ENCODE assay signal across 21 mouse cellular contexts in the genomic region with DNA sequence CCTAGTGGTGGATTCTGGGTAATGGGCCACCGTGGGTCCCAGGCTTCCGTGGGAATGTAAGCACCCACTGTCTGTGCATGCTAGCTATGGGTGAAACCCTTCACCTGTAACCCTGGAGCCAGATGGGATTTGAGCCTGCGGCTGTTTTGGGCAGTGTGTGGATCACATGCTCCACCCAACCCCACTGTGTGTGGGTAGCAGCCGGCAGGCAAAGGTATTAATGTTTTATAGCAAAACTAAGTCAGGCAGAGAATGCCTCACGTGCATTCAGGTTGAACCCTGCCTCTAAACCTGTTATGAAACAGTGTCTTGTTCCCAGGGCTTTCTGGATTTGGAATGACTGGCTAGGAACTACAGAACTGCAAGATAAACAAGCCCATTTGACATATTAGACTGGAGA.
DNase-seq lines count a peak whose midpoint lies in the region; ATAC-seq and TF ChIP-seq lines count a peak whose summit lies in the region.
"Had no signal": no experiment of that assay in that cellular context is flagged by ENCODE, and none has a peak within 500 bp of the region (broad histone marks: within the 10 kb centered on the region; RNA-seq: fewer than 3 reads in every experiment).

No protein-coding gene starts in this region.

- peak; percentile 74 for DNase-seq in liver, adult 2 months (ENCODE audit: extremely low read depth, low read depth, low spot score)
- no peak for DNase-seq in liver
- DNase-seq in fat pad, adult 2 months (ENCODE audit: extremely low read depth, low read depth, low spot score) = peak; percentile 81
- no peak for DNase-seq in adrenal gland, adult 8-10 months
- DNase-seq: adrenal gland, postnatal 36 days; B cell, adult 2 months; embryo, embryonic 11 days; gastrocnemius, postnatal 14 days; heart, postnatal 10 days; liver, embryonic 13.5 days; retina, postnatal 1 day; right cerebral cortex, postnatal 4 days; thymus, adult 18-20 months had no signal

- WGBS in liver, adult 2 months = 35% methylated on average over 5 of the region's 5 CpGs
- 62% methylated on average over 5 of the region's 5 CpGs for WGBS in kidney, embryonic 15.5 days
- 67% methylated on average over 5 of the region's 5 CpGs for WGBS in stomach, embryonic 14.5 days
- WGBS in intestine, embryonic 15.5 days = 71% methylated on average over 5 of the region's 5 CpGs

- peaks cover 13% of the 10 kb centered on the region for H3K4me1 ChIP-seq in liver, adult 2 months (ENCODE audit: control insufficient read depth, insufficient read depth, low read length)
- peaks cover 20% of the 10 kb centered on the region for H3K4me1 ChIP-seq in kidney, embryonic 15.5 days
- 0 out of 2 replicates have a peak, but pooled peaks cover 2% of the 10 kb centered on the region for H3K4me1 ChIP-seq in stomach, embryonic 14.5 days (ENCODE audit: control insufficient read depth, insufficient read depth, low read length)
- H3K4me1 ChIP-seq in intestine, embryonic 15.5 days (replicated peaks) = peaks cover 5% of the 10 kb centered on the region; the same call in 1 of the 2 replicates

- H3K27me3 ChIP-seq in liver, adult 2 months (ENCODE audit: control insufficient read depth, insufficient read depth, low read length) = no peaks in the 10 kb centered on the region
- H3K27me3 ChIP-seq in kidney, embryonic 15.5 days = no peaks in the 10 kb centered on the region; the same call in 1 of the 2 replicates
- H3K27me3 ChIP-seq in stomach, embryonic 14.5 days (ENCODE audit: control insufficient read depth, insufficient read depth, low read length) = no peaks in the 10 kb centered on the region
- no peaks in the 10 kb centered on the region for H3K27me3 ChIP-seq in intestine, embryonic 15.5 days (replicated peaks)

- ATAC-seq in kidney, embryonic 15.5 days (replicated peaks; ENCODE audit: low FRiP score) = peak; percentile 44
- no peak for ATAC-seq in stomach, embryonic 14.5 days (ENCODE audit: insufficient number of reproducible peaks, insufficient read depth, low FRiP score, low read depth)
- ATAC-seq in intestine, embryonic 15.5 days = no peak
- ATAC-seq: midbrain, embryonic 13.5 days had no signal

- H3K9ac ChIP-seq in liver, adult 2 months (ENCODE audit: low read depth, low read length) = no peak overlapping the region
- H3K9ac ChIP-seq in kidney, embryonic 15.5 days = no peak overlapping the region
- H3K9ac ChIP-seq in stomach, embryonic 14.5 days (replicated peaks; ENCODE audit: low read depth, low read length) = no peak overlapping the region
- H3K9ac ChIP-seq in intestine, embryonic 15.5 days = no peak overlapping the region
- H3K9ac ChIP-seq: embryonic facial prominence, embryonic 15.5 days; forebrain, embryonic 12.5 days; hindbrain, embryonic 12.5 days; liver, embryonic 13.5 days; midbrain, embryonic 13.5 days had no signal

- no peaks in the 10 kb centered on the region for H3K36me3 ChIP-seq in liver, adult 2 months (ENCODE audit: control insufficient read depth, insufficient read depth, low read length)
- H3K36me3 ChIP-seq in kidney, embryonic 15.5 days = no peaks in the 10 kb centered on the region
- no peaks in the 10 kb centered on the region for H3K36me3 ChIP-seq in stomach, embryonic 14.5 days (ENCODE audit: control insufficient read depth, insufficient read depth, low read length)
- no peaks in the 10 kb centered on the region for H3K36me3 ChIP-seq in intestine, embryonic 15.5 days
- H3K36me3 ChIP-seq: embryonic facial prominence, embryonic 15.5 days; forebrain, embryonic 12.5 days; heart, embryonic 10.5 days; hindbrain, embryonic 12.5 days; liver, embryonic 13.5 days; midbrain, embryonic 13.5 days had no signal

- TF ChIP-seq POLR2A in liver, adult 2 months (IDR thresholded peaks at IDR 0.05; ENCODE audit: extremely low read depth, insufficient read depth, low read length) = no peak

- H3K9me3 ChIP-seq in kidney, embryonic 15.5 days (replicated peaks) = no peaks in the 10 kb centered on the region
- no peaks in the 10 kb centered on the region for H3K9me3 ChIP-seq in stomach, embryonic 14.5 days (ENCODE audit: control insufficient read depth, low read depth, low read length)
- no peaks in the 10 kb centered on the region for H3K9me3 ChIP-seq in intestine, embryonic 15.5 days
- H3K9me3 ChIP-seq: embryonic facial prominence, embryonic 15.5 days; forebrain, embryonic 12.5 days; heart, embryonic 10.5 days; hindbrain, embryonic 12.5 days; liver, embryonic 13.5 days; midbrain, embryonic 13.5 days had no signal

- no peak overlapping the region for H3K4me3 ChIP-seq in liver, adult 2 months (ENCODE audit: insufficient read depth, low read depth, low read length)
- no peak overlapping the region for H3K4me3 ChIP-seq in kidney, embryonic 15.5 days (replicated peaks)
- no peak overlapping the region for H3K4me3 ChIP-seq in stomach, embryonic 14.5 days (ENCODE audit: low read depth, low read length)
- H3K4me3 ChIP-seq in intestine, embryonic 15.5 days (replicated peaks) = no peak overlapping the region
- H3K4me3 ChIP-seq: embryonic facial prominence, embryonic 15.5 days; forebrain, embryonic 12.5 days; heart, embryonic 10.5 days; hindbrain, embryonic 12.5 days; liver, embryonic 13.5 days; midbrain, embryonic 13.5 days had no signal

- no peak overlapping the region for H3K4me2 ChIP-seq in kidney, embryonic 15.5 days
- no peak overlapping the region for H3K4me2 ChIP-seq in stomach, embryonic 14.5 days (replicated peaks; ENCODE audit: low read depth, low read length)
- H3K4me2 ChIP-seq in intestine, embryonic 15.5 days (replicated peaks) = no peak overlapping the region
- H3K4me2 ChIP-seq: embryonic facial prominence, embryonic 15.5 days; forebrain, embryonic 12.5 days; hindbrain, embryonic 12.5 days; liver, embryonic 13.5 days; midbrain, embryonic 13.5 days had no signal

- no peak for TF ChIP-seq CTCF in liver, adult 2 months (IDR thresholded peaks at IDR 0.05; ENCODE audit: low read depth, low read length)

- no peak overlapping the region for H3K27ac ChIP-seq in liver, adult 2 months (replicated peaks; ENCODE audit: insufficient read depth, low read depth, low read length)
- peak overlapping the region; percentile 28; the same call in 1 of the 2 replicates for H3K27ac ChIP-seq in kidney, embryonic 15.5 days
- H3K27ac ChIP-seq in stomach, embryonic 14.5 days (ENCODE audit: low read length) = peak overlapping the region; percentile 59; the same call in 1 of the 2 replicates
- no peak overlapping the region for H3K27ac ChIP-seq in intestine, embryonic 15.5 days
- H3K27ac ChIP-seq: embryonic facial prominence, embryonic 15.5 days; forebrain, embryonic 12.5 days; heart, embryonic 10.5 days; hindbrain, embryonic 12.5 days; liver, embryonic 13.5 days; midbrain, embryonic 13.5 days had no signal

- H3K79me2 ChIP-seq in liver, adult 2 months (ENCODE audit: control insufficient read depth, insufficient read depth, low read length) = no peaks in the 10 kb centered on the region

Comparison
In these comparisons a context has a peak if more than half of its experiments do, and no peak if none do; other contexts are left out.
1. DNase-seq: peak in liver, adult 2 months (single experiment) and fat pad, adult 2 months (single experiment); none in liver (single experiment) and adrenal gland, adult 8-10 months (single experiment).
2. H3K27ac ChIP-seq: peak in kidney, embryonic 15.5 days (single experiment) and stomach, embryonic 14.5 days (single experiment); none in liver, adult 2 months (single experiment) and intestine, embryonic 15.5 days (single experiment).